Mouse (Mus musculus): Measurements from ENCODE around the gene Zbtb38. TPM values are rescaled to one million over a fixed set of nuclear protein-coding genes. Genes with fewer than 3 reads are reported as not detected.

Gene Zbtb38
- polyA plus RNA-seq, 1 experiment from 2014 or later, result 38.5 TPM

GRCm38 (mm10) chr9:96755761-96756160, 3.1 kb upstream of the Zbtb38 start:
- Histone ChIP-seq H3K27me3 (no peaks in the 10 kb centered on the region), H3K4me1 (replicated peaks) (peaks cover 5% of the 10 kb centered on the region; the same call in 1 of the 2 replicates), H3K4me2 (no peak overlapping the region), H3K9ac (no peak overlapping the region), H3K27ac (replicated peaks) (no peak overlapping the region), H3K36me3 (no peaks in the 10 kb centered on the region), H3K9me3 (no peaks in the 10 kb centered on the region), H3K4me3 (no peak overlapping the region)
- ATAC-seq (ENCODE audit: low read depth), result no peak
- WGBS, result 80% methylated on average over 11 of the region's 11 CpGs

GRCm38 (mm10) chr9:96754625-96754969, 2.0 kb upstream of the Zbtb38 start:
- no peaks in the 10 kb centered on the region for H3K27me3 ChIP-seq
- no peak overlapping the region for H3K4me3 ChIP-seq
- no peak overlapping the region for H3K9ac ChIP-seq
- H3K4me1 ChIP-seq (replicated peaks), result peaks cover 5% of the 10 kb centered on the region; the same call in 1 of the 2 replicates
- H3K36me3 ChIP-seq, result no peaks in the 10 kb centered on the region
- ATAC-seq (ENCODE audit: low read depth), result no peak
- no peak overlapping the region for H3K27ac ChIP-seq (replicated peaks)
- H3K4me2 ChIP-seq, result no peak overlapping the region
- WGBS, result 62% methylated on average over 1 of the region's 1 CpGs
- H3K9me3 ChIP-seq, result no peaks in the 10 kb centered on the region

GRCm38 (mm10) chr9:96753921-96754624, 1.4 kb upstream of the Zbtb38 start:
- 82% methylated on average over 11 of the region's 11 CpGs for WGBS
- H3K27ac ChIP-seq (replicated peaks), result no peak overlapping the region
- ATAC-seq (ENCODE audit: low read depth), result no peak

GRCm38 (mm10) chr9:96753392-96753791, 761 bp upstream of the Zbtb38 start:
- Histone ChIP-seq H3K27me3 (no peaks in the 10 kb centered on the region), H3K4me1 (replicated peaks) (no peaks in the 10 kb centered on the region; the same call in 1 of the 2 replicates), H3K9ac (no peak overlapping the region), H3K27ac (replicated peaks) (no peak overlapping the region), H3K36me3 (no peaks in the 10 kb centered on the region), H3K9me3 (no peaks in the 10 kb centered on the region), H3K4me3 (no peak overlapping the region), H3K4me2 (no peak overlapping the region)
- WGBS, result 93% methylated on average over 8 of the region's 8 CpGs
- no peak for ATAC-seq (ENCODE audit: low read depth)

More at GRCm38 (mm10) chr9:96753921-96754624, 1.4 kb upstream of the Zbtb38 start:
- peaks cover 5% of the 10 kb centered on the region; the same call in 1 of the 2 replicates for H3K4me1 ChIP-seq (replicated peaks)
- H3K27me3 ChIP-seq, result no peaks in the 10 kb centered on the region
- no peak overlapping the region for H3K4me3 ChIP-seq
- no peaks in the 10 kb centered on the region for H3K9me3 ChIP-seq
- no peaks in the 10 kb centered on the region for H3K36me3 ChIP-seq
- no peak overlapping the region for H3K9ac ChIP-seq
- no peak overlapping the region for H3K4me2 ChIP-seq

GRCm38 (mm10) chr9:96751821-96752602, 619 bp downstream of the Zbtb38 start:
- 91% methylated on average over 15 of the region's 15 CpGs for WGBS

GRCm38 (mm10) chr9:96750636-96751035, 2.0 kb downstream of the Zbtb38 start:
- no peak for ATAC-seq (ENCODE audit: low read depth)
- Histone ChIP-seq H3K4me2 (no peak overlapping the region), H3K4me3 (no peak overlapping the region), H3K27me3 (no peaks in the 10 kb centered on the region), H3K9ac (no peak overlapping the region), H3K4me1 (replicated peaks) (no peaks in the 10 kb centered on the region; the same call in 1 of the 2 replicates), H3K36me3 (no peaks in the 10 kb centered on the region), H3K9me3 (peaks cover 3% of the 10 kb centered on the region; the same call in 1 of the 2 replicates), H3K27ac (replicated peaks) (no peak overlapping the region)
- 98% methylated on average over 11 of the region's 11 CpGs for WGBS

More at GRCm38 (mm10) chr9:96751821-96752602, 619 bp downstream of the Zbtb38 start:
- no peaks in the 10 kb centered on the region for H3K36me3 ChIP-seq
- H3K27ac ChIP-seq (replicated peaks), result no peak overlapping the region
- H3K9ac ChIP-seq, result no peak overlapping the region
- H3K4me1 ChIP-seq (replicated peaks), result no peaks in the 10 kb centered on the region; the same call in 1 of the 2 replicates
- no peak overlapping the region for H3K4me2 ChIP-seq
- no peaks in the 10 kb centered on the region for H3K9me3 ChIP-seq
- no peak overlapping the region for H3K4me3 ChIP-seq
- ATAC-seq (ENCODE audit: low read depth), result no peak
- no peaks in the 10 kb centered on the region for H3K27me3 ChIP-seq

- peaks cover 3% of the 10 kb centered on the region; the same call in 1 of the 2 replicates for H3K9me3 ChIP-seq
- H3K27me3 ChIP-seq, result no peaks in the 10 kb centered on the region
- H3K36me3 ChIP-seq, result no peaks in the 10 kb centered on the region
- no peak overlapping the region for H3K4me3 ChIP-seq
- no peak overlapping the region for H3K4me2 ChIP-seq
- no peak for ATAC-seq (ENCODE audit: low read depth)
- WGBS, result 94% methylated on average over 9 of the region's 9 CpGs
- no peaks in the 10 kb centered on the region for H3K4me1 ChIP-seq (replicated peaks)
- H3K9ac ChIP-seq, result no peak overlapping the region
- H3K27ac ChIP-seq (replicated peaks), result no peak overlapping the region
Observed at GRCm38 (mm10) chr9:96746527-96746926, 6.1 kb downstream of the Zbtb38 start.

GRCm38 (mm10) chr9:96744909-96745308, 7.7 kb downstream of the Zbtb38 start:
- Histone ChIP-seq H3K4me1 (replicated peaks) (peaks cover 7% of the 10 kb centered on the region; the same call in 1 of the 2 replicates), H3K9ac (no peak overlapping the region), H3K4me2 (no peak overlapping the region), H3K27ac (replicated peaks) (no peak overlapping the region), H3K4me3 (no peak overlapping the region), H3K36me3 (no peaks in the 10 kb centered on the region), H3K27me3 (no peaks in the 10 kb centered on the region), H3K9me3 (peaks cover 3% of the 10 kb centered on the region; the same call in 1 of the 2 replicates)
- 89% methylated on average over 2 of the region's 2 CpGs for WGBS
- no peak for ATAC-seq (ENCODE audit: low read depth)

GRCm38 (mm10) chr9:96741365-96742085, 11.1 kb downstream of the Zbtb38 start:
- no peaks in the 10 kb centered on the region for H3K36me3 ChIP-seq
- 83% methylated on average over 17 of the region's 17 CpGs for WGBS
- H3K9ac ChIP-seq, result no peak overlapping the region
- H3K27me3 ChIP-seq, result no peaks in the 10 kb centered on the region
- no peak overlapping the region for H3K27ac ChIP-seq (replicated peaks)
- no peak overlapping the region for H3K4me3 ChIP-seq
- peaks cover 7% of the 10 kb centered on the region; the same call in 1 of the 2 replicates for H3K4me1 ChIP-seq (replicated peaks)
- no peak for ATAC-seq (ENCODE audit: low read depth)
- H3K9me3 ChIP-seq, result no peaks in the 10 kb centered on the region
- no peak overlapping the region for H3K4me2 ChIP-seq

- Histone ChIP-seq H3K9me3 (no peaks in the 10 kb centered on the region), H3K4me1 (replicated peaks) (peaks cover 11% of the 10 kb centered on the region), H3K27ac (replicated peaks) (no peak overlapping the region), H3K9ac (no peak overlapping the region), H3K36me3 (no peaks in the 10 kb centered on the region), H3K4me3 (no peak overlapping the region), H3K4me2 (no peak overlapping the region), H3K27me3 (no peaks in the 10 kb centered on the region)
- no peak for ATAC-seq (ENCODE audit: low read depth)
- 77% methylated on average over 15 of the region's 15 CpGs for WGBS
Observed at GRCm38 (mm10) chr9:96740712-96741364, 11.8 kb downstream of the Zbtb38 start.

- Histone ChIP-seq H3K27me3 (no peaks in the 10 kb centered on the region), H3K9me3 (no peaks in the 10 kb centered on the region), H3K9ac (no peak overlapping the region), H3K4me2 (no peak overlapping the region), H3K27ac (replicated peaks) (no peak overlapping the region), H3K4me1 (replicated peaks) (peaks cover 19% of the 10 kb centered on the region), H3K36me3 (no peaks in the 10 kb centered on the region), H3K4me3 (no peak overlapping the region)
- ATAC-seq (ENCODE audit: low read depth), result no peak
- WGBS, result 87% methylated on average over 22 of the region's 22 CpGs
Observed at GRCm38 (mm10) chr9:96739808-96740711, 12.6 kb downstream of the Zbtb38 start.

All from neural tube, embryonic 13.5 days (tissue).